Mouse (Mus musculus): ENCODE measurements around the gene Spint5. TPM values are rescaled to one million over a fixed set of nuclear protein-coding genes. Genes with fewer than 3 reads are reported as not detected.
A peak's percentile ranks its signal among the peaks of the same experiment; 100 is the strongest.

The Spint5 gene
- not detected in 2 replicates for polyA plus RNA-seq (2015; fragmentation: Nextera tagmentation; extraction: Ambion mirVana)

- Histone ChIP-seq H3K27me3 (replicated peaks; ENCODE audit: control insufficient read depth, insufficient read depth, low read length) (no peaks in the 10 kb centered on the region), H3K9me3 (ENCODE audit: control insufficient read depth, low read length) (no peaks in the 10 kb centered on the region), H3K4me3 (ENCODE audit: low read length) (no peak within 1 kb of the TSS), H3K27ac (ENCODE audit: low read length) (no peak within 1 kb of the TSS), H3K9ac (ENCODE audit: low read depth, low read length) (no peak within 1 kb of the TSS), H3K36me3 (ENCODE audit: control insufficient read depth, insufficient read depth, low read length) (no peaks in the 10 kb centered on the region), H3K4me2 (ENCODE audit: low read depth, low read length) (no peak within 1 kb of the TSS), H3K4me1 (ENCODE audit: control insufficient read depth, insufficient read depth, low read length) (no peaks in the 10 kb centered on the region)
- WGBS: 81% methylated on average over 6 of the region's 6 CpGs
- ATAC-seq: no peak
These were observed at the start of gene Spint5 for GRCm38 (mm10) chr2:164715005-164715404. Gene Spint5 (plus strand): TSS chr2:164715305.

GRCm38 (mm10) chr2:164670261-164670660 lies 44.8 kb upstream of the Spint5 start:
- Histone ChIP-seq H3K4me1 (ENCODE audit: control insufficient read depth, insufficient read depth, low read length) (no peaks in the 10 kb centered on the region), H3K9ac (ENCODE audit: low read depth, low read length) (no peak overlapping the region), H3K36me3 (ENCODE audit: control insufficient read depth, insufficient read depth, low read length) (no peaks in the 10 kb centered on the region), H3K27me3 (replicated peaks; ENCODE audit: control insufficient read depth, insufficient read depth, low read length) (no peaks in the 10 kb centered on the region), H3K9me3 (ENCODE audit: control insufficient read depth, low read length) (0 out of 2 replicates have a peak, but pooled peaks cover 4% of the 10 kb centered on the region), H3K27ac (ENCODE audit: low read length) (no peak overlapping the region), H3K4me3 (ENCODE audit: low read length) (no peak overlapping the region), H3K4me2 (ENCODE audit: low read depth, low read length) (no peak overlapping the region)
- 80% methylated on average over 5 of the region's 5 CpGs for WGBS
- ATAC-seq: no peak

- H3K27me3 ChIP-seq (replicated peaks; ENCODE audit: control insufficient read depth, insufficient read depth, low read length): no peaks in the 10 kb centered on the region
- no peak overlapping the region for H3K9ac ChIP-seq (ENCODE audit: low read depth, low read length)
- no peaks in the 10 kb centered on the region for H3K4me1 ChIP-seq (ENCODE audit: control insufficient read depth, insufficient read depth, low read length)
- no peak overlapping the region for H3K27ac ChIP-seq (ENCODE audit: low read length)
- no peak for ATAC-seq
- H3K4me3 ChIP-seq (ENCODE audit: low read length): no peak overlapping the region
- 0 out of 2 replicates have a peak, but pooled peaks cover 4% of the 10 kb centered on the region for H3K9me3 ChIP-seq (ENCODE audit: control insufficient read depth, low read length)
- WGBS: 13% methylated on average over 1 of the region's 1 CpGs
- no peaks in the 10 kb centered on the region for H3K36me3 ChIP-seq (ENCODE audit: control insufficient read depth, insufficient read depth, low read length)
- H3K4me2 ChIP-seq (ENCODE audit: low read depth, low read length): no peak overlapping the region
These were observed 44.2 kb upstream of the Spint5 start for GRCm38 (mm10) chr2:164670938-164671337.

GRCm38 (mm10) chr2:164673987-164674386 lies 41.1 kb upstream of the Spint5 start, which contains the start of gene Wfdc11:
Gene Wfdc11 (minus strand): TSS chr2:164674087.
- Histone ChIP-seq H3K9me3 (ENCODE audit: control insufficient read depth, low read length) (no peaks in the 10 kb centered on the region), H3K9ac (ENCODE audit: low read depth, low read length) (no peak within 1 kb of the TSS), H3K27me3 (replicated peaks; ENCODE audit: control insufficient read depth, insufficient read depth, low read length) (no peaks in the 10 kb centered on the region), H3K4me2 (ENCODE audit: low read depth, low read length) (no peak within 1 kb of the TSS), H3K4me3 (ENCODE audit: low read length) (no peak within 1 kb of the TSS), H3K4me1 (ENCODE audit: control insufficient read depth, insufficient read depth, low read length) (peaks cover 4% of the 10 kb centered on the region), H3K36me3 (ENCODE audit: control insufficient read depth, insufficient read depth, low read length) (no peaks in the 10 kb centered on the region), H3K27ac (ENCODE audit: low read length) (no peak within 1 kb of the TSS)
- WGBS: 80% methylated on average over 7 of the region's 7 CpGs
- no peak for ATAC-seq

GRCm38 (mm10) chr2:164676103-164676502 lies 39.0 kb upstream of the Spint5 start:
- no peak overlapping the region for H3K4me2 ChIP-seq (ENCODE audit: low read depth, low read length)
- H3K4me3 ChIP-seq (ENCODE audit: low read length): no peak overlapping the region
- no peak overlapping the region for H3K9ac ChIP-seq (ENCODE audit: low read depth, low read length)
- H3K9me3 ChIP-seq (ENCODE audit: control insufficient read depth, low read length): no peaks in the 10 kb centered on the region
- ATAC-seq: no peak
- no peaks in the 10 kb centered on the region for H3K27me3 ChIP-seq (replicated peaks; ENCODE audit: control insufficient read depth, insufficient read depth, low read length)
- no peaks in the 10 kb centered on the region for H3K36me3 ChIP-seq (ENCODE audit: control insufficient read depth, insufficient read depth, low read length)
- no peak overlapping the region for H3K27ac ChIP-seq (ENCODE audit: low read length)
- WGBS: 81% methylated on average over 7 of the region's 7 CpGs
- H3K4me1 ChIP-seq (ENCODE audit: control insufficient read depth, insufficient read depth, low read length): peaks cover 8% of the 10 kb centered on the region

GRCm38 (mm10) chr2:164676916-164677685 lies 38.0 kb upstream of the Spint5 start:
- no peak overlapping the region for H3K9ac ChIP-seq (ENCODE audit: low read depth, low read length)
- no peaks in the 10 kb centered on the region for H3K9me3 ChIP-seq (ENCODE audit: control insufficient read depth, low read length)
- no peak overlapping the region for H3K27ac ChIP-seq (ENCODE audit: low read length)
- no peak overlapping the region for H3K4me3 ChIP-seq (ENCODE audit: low read length)
- H3K4me1 ChIP-seq (ENCODE audit: control insufficient read depth, insufficient read depth, low read length): peaks cover 8% of the 10 kb centered on the region
- H3K36me3 ChIP-seq (ENCODE audit: control insufficient read depth, insufficient read depth, low read length): no peaks in the 10 kb centered on the region
- 70% methylated on average over 16 of the region's 16 CpGs for WGBS
- no peak for ATAC-seq
- no peak overlapping the region for H3K4me2 ChIP-seq (ENCODE audit: low read depth, low read length)
- no peaks in the 10 kb centered on the region for H3K27me3 ChIP-seq (replicated peaks; ENCODE audit: control insufficient read depth, insufficient read depth, low read length)

- Histone ChIP-seq H3K36me3 (ENCODE audit: control insufficient read depth, insufficient read depth, low read length) (no peaks in the 10 kb centered on the region), H3K4me1 (ENCODE audit: control insufficient read depth, insufficient read depth, low read length) (peaks cover 8% of the 10 kb centered on the region), H3K9ac (ENCODE audit: low read depth, low read length) (peak overlapping the region; percentile 31; the same call in 1 of the 2 replicates), H3K4me3 (ENCODE audit: low read length) (peak overlapping the region; percentile 24), H3K4me2 (ENCODE audit: low read depth, low read length) (peak overlapping the region; percentile 40), H3K27me3 (replicated peaks; ENCODE audit: control insufficient read depth, insufficient read depth, low read length) (no peaks in the 10 kb centered on the region), H3K9me3 (ENCODE audit: control insufficient read depth, low read length) (no peaks in the 10 kb centered on the region), H3K27ac (ENCODE audit: low read length) (peak overlapping the region; percentile 20; the same call in 1 of the 2 replicates)
- 19% methylated on average over 19 of the region's 19 CpGs for WGBS
- peak; percentile 79 for ATAC-seq
These were observed 36.1 kb upstream of the Spint5 start for GRCm38 (mm10) chr2:164678848-164679625.

GRCm38 (mm10) chr2:164679906-164680305 lies 35.2 kb upstream of the Spint5 start:
- no peak overlapping the region for H3K9ac ChIP-seq (ENCODE audit: low read depth, low read length)
- H3K4me3 ChIP-seq (ENCODE audit: low read length): no peak overlapping the region
- H3K36me3 ChIP-seq (ENCODE audit: control insufficient read depth, insufficient read depth, low read length): no peaks in the 10 kb centered on the region
- WGBS: 24% methylated on average over 3 of the region's 3 CpGs
- no peaks in the 10 kb centered on the region for H3K27me3 ChIP-seq (replicated peaks; ENCODE audit: control insufficient read depth, insufficient read depth, low read length)
- no peak overlapping the region for H3K27ac ChIP-seq (ENCODE audit: low read length)
- no peaks in the 10 kb centered on the region for H3K9me3 ChIP-seq (ENCODE audit: control insufficient read depth, low read length)
- H3K4me2 ChIP-seq (ENCODE audit: low read depth, low read length): no peak overlapping the region
- H3K4me1 ChIP-seq (ENCODE audit: control insufficient read depth, insufficient read depth, low read length): peaks cover 8% of the 10 kb centered on the region
- peak; percentile 84 for ATAC-seq

GRCm38 (mm10) chr2:164684807-164685206 lies 30.3 kb upstream of the Spint5 start, which contains the start of gene Wfdc13:
Gene Wfdc13 (plus strand): TSS chr2:164685107.
- Histone ChIP-seq H3K27me3 (replicated peaks; ENCODE audit: control insufficient read depth, insufficient read depth, low read length) (no peaks in the 10 kb centered on the region), H3K9me3 (ENCODE audit: control insufficient read depth, low read length) (no peaks in the 10 kb centered on the region), H3K9ac (ENCODE audit: low read depth, low read length) (no peak within 1 kb of the TSS), H3K27ac (ENCODE audit: low read length) (no peak within 1 kb of the TSS), H3K4me3 (ENCODE audit: low read length) (no peak within 1 kb of the TSS), H3K4me2 (ENCODE audit: low read depth, low read length) (no peak within 1 kb of the TSS), H3K4me1 (ENCODE audit: control insufficient read depth, insufficient read depth, low read length) (peaks cover 2% of the 10 kb centered on the region; the same call in 1 of the 2 replicates), H3K36me3 (ENCODE audit: control insufficient read depth, insufficient read depth, low read length) (no peaks in the 10 kb centered on the region)
- no peak for ATAC-seq
- WGBS: 70% methylated on average over 3 of the region's 3 CpGs
